Mouse (Mus musculus) layer of hippocampus, adult 11-12 months (tissue): ENCODE results near the gene Smyd3.

Source experiments
- DNase-seq: peaks from one replicate; pipeline ENCODE4 v3.0.0; 2022; ENCODE audit warnings: low spot score

The Smyd3 gene

DNA sequence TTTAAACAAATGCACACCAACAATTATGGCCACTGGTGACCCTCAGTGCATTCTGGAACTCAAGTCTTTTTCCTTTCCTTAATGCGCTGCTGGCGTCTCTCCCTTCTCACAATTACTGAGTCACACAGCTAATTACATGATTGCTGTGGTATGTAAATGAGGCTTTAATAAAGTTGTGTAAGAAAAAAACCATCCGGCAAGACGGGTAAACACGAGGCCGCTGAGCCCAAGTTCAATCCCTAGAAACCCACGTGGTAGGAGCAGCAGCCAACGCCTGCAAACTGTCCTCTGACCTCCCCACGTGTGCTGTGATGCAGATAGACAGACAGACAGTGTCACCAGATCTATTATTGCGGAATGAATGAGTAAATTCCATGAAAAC, 58.9 kb downstream of the Smyd3 start:
- no peak for DNase-seq

DNA sequence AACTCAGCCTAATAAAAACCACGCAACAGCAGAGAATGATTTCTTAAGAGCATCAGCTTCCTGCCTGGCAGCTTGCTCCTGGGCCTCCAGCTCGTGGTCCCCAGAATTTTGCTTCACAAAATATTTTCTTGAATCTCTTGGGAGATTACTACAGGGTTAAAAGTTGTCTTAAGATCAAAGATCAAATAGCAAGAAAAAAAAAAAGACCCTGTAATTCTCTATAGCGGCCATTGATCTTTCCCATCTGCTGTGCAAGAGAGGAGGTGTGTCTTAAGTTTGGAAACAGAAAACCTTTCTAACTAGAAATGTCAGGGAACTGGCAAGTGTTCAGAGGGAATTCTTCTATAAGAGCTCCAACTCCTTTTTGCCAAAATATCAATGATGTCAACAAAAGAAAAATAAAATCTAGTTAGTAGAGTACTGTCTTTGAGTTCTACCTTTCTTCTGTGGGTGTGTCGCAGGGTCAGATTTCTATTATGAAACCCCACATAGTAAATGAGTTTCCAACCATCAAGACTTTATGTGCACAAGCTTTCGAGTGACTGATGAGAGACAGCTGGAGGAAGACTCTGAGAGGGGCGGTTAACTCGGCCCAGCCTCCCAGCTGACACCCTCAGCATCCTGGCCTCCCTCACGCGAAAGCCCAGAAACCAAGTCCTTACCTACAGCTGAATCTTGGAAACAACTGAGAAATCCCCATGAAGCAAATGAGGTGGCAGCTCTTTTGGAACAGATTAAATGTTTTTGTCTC, 59.4 kb downstream of the Smyd3 start:
- no peak for DNase-seq

DNA sequence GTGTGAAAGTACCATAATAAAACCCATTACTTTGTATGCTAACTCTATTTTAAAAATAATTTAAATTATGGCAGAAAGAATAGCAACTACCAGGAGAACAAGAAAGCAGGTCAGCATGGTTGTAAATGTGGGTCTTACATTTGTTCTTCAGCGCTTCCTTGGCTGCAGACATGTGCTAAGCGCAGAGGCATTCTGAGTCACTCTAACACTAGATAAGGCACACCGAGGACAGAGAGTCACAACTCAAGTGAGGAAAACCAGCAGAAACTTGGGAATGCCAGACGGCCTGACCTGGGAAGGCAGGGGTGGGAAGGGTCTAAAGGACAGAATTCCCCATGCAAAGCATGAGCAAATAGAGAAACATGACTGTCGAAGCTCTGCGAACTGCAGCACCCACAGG, 63.2 kb downstream of the Smyd3 start:
- no peak for DNase-seq

DNA sequence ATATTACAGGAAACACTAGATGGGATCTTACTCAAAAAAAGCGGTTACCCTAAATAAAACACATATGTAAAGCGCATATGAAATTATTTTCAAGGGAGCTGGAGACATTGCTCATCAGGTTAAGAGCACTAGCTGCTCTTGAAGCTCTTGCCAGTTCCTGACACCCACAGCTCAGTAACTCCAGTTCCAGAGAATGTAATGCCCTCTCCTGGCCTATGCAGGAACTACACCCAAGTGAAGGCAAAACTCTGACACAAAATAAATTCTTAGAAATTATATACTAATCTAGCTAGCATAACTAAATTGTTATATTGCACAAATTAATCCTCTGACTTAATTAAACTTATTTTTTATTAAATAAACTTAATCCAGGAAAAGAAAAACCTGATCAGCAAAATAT, 66.6 kb downstream of the Smyd3 start:
- DNase-seq, result no peak

DNA sequence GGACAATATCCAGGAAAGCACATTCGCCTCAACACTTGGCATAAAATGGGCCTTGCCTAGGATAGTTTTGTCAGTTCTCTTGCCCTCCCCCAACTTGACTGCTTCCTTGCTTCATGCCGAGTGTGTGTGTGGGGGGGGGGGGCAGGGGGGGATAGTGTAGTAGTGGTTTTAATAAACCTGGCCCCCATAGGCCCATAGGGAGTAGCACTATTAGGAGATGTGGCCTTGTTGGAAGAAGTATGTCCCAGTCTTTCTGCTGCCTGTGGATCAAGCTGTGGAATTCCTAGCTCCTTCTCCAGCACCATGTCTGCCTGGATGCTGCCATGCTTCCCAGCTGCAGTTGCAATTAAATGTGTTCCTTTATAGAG, 71.0 kb downstream of the Smyd3 start:
- no peak for DNase-seq

DNA sequence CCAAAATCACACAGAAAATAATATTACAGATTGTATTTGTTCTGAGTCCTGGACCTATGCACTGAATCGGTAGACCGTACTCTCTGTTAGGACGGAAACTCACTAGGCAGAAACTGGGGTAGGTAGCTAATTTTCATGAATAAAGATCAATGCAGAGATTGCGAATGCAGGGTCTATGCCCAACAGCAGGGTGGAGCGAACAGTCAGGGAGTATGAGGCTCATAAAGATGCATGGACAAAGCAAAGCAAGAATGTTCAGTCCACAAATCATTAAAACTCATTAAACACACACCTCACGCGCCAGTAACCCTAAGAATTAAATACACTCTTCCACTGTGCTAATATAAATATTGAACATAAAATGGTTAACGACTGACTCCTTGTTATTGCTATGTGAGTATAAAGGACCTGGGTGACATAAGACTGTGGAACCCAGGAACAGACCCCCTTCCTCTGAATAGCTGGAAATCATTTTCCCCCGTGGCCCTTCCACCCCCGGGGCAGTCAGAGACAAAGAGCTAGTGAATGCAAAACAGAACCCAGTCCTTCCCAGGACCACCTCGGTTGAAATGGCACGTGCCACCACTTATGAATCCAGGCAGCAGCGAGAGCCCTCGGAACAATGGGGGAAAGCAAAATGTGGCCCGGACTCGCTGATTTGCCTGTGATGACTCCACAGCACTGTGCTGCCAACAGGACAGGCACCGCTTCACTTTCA, 71.6 kb downstream of the Smyd3 start:
- no peak for DNase-seq

DNA sequence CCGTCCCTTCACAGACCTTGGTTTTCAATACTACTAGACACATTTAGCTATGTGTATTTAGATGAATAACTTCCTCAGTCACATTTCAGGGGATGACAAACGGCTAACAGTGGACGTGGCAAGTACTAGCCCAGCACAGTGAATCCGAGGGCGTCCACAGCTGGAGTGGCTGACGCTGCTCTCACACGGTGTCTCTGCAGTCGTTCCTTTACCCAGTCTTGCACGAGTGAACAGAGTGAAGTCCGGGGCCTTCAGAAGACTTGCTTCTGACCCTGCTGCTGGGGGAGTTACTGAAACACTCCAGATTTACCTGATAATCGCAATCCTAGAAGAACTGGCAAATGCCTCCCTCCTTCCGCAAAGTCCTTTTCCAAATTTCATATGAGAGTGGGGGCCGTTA, 74.0 kb downstream of the Smyd3 start:
- DNase-seq, result no peak

DNA sequence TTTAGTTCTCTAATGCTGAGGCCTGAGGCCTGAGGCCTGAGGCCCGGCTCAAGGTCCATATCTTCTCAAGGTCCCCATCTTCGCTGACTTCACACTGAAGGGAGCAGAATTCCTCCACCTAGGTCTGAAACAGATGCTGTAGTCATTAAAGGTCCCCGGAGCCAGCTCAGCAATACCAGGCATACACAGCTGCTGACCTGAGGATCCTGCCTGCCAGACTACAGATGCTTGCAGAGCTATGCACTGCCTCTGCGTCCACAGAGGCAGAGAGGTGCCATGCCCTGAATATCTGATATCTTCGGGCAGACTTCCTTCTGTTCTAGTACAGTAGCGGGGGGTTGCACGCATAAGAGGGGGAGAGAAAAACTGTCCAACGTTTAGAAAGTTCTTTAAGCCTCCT, 74.4 kb downstream of the Smyd3 start:
- no peak for DNase-seq

DNA sequence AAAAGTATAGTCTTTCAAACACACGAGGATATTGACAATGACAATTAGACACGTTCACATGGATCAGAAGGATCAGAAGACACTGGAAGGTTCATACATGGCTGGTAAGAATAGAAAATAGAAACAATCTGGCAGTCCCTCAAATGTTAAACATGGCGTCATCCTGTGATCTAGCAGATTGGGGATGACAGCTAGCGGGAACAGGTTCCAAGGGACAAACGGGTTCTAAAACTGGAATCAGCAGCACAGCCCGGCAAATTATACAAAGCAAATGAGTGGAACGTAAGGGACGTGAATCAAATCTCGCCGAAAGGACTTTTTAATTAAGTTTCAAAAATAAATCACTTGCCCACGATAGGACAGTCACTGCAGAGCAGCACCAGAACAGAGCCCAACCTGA, 81.2 kb downstream of the Smyd3 start:
- peak; percentile 52 for DNase-seq

DNA sequence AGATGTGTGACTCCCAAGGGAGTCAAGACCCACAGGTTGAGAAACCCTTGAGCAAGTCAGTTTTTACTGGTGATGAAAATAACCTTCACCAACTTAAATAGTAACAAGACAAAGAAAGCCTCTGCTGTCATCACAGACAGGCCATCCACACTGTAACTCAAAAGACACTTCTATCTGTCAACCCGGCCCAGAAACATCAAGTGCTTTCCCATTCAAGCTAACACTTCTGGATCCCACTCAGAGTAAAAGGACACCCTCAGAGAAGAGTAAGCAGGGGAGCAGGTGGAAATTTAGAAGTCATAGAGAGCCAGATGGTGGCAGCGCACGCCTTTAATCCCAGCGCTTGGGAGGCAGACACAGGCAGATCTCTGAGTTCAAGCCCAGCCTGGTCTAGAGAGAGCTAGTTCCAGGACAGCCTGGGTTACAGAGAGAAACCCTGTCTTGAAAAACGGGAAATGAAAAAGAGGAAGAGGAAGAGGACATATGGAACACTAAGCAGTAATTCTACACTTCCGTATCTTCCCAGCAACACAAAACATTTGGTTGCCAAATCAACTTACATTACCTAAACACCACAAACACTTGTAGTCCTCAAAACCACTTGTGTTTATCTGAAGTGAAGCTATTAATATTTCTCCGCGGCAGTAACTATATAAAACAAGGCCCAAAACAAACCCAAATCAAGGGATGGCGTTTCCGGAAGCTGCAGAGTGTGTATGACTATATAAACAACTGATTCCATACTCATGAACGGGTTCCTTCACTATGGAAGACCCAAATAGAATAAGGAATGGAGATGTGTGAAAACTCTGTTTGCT, 83.2 kb downstream of the Smyd3 start:
- no peak for DNase-seq

DNA sequence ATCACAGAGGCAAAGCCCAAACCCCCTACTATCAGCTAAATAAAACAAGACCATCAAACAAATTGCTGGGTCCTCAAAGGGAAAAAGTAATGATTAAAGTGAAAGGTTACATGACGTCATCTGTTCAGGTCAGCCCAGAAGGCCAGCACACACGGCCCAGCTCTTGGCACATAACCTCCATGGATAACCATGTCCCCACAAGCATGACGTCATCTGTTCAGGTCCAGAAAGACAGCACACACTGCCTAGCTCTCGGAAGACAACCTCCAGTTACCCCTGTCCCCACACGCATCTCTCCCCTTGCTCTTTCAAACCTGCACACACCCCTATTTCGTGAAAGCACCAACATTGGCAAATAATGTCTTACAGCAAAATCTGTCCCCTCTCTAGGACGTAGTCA, 84.0 kb downstream of the Smyd3 start:
- DNase-seq, result no peak

DNA sequence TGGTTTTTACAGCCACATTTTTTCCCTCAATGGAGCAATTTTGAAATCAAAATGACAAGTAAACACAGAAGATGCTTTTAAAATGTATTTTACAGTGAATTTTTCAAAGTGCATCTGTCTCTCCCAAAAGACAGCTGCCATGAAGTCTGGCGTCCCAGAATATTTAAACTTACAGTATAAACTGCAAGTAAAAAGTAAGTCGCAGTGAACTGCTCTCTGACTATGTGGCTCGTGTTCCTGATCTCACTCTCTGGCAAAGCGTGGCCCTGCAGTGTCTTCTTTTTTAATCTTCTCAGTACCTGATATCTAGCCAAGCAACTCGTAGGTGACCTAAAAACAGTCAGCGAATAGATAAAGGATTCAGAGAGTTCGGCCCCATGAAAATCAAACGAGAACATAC, 84.5 kb downstream of the Smyd3 start:
- peak; percentile 54 for DNase-seq

DNA sequence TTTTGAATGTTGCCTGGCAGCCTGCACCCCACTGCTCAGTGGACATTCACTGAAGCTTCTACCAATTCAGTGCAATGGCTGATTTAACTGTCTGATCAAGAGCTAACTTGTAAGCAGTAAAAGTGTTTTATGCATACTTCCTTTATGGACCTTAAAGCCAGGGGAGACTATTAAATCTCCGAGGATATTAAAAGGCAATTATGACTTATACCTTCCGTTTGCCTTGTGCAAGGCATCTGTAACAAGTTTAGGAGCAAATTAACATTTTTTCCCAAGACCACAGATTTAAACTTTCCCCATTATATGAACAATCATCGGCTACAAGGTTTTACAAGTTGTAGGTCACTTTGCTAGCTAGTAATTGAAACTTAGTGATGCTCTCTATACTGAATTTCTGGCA, 87.8 kb downstream of the Smyd3 start:
- DNase-seq, result no peak

DNA sequence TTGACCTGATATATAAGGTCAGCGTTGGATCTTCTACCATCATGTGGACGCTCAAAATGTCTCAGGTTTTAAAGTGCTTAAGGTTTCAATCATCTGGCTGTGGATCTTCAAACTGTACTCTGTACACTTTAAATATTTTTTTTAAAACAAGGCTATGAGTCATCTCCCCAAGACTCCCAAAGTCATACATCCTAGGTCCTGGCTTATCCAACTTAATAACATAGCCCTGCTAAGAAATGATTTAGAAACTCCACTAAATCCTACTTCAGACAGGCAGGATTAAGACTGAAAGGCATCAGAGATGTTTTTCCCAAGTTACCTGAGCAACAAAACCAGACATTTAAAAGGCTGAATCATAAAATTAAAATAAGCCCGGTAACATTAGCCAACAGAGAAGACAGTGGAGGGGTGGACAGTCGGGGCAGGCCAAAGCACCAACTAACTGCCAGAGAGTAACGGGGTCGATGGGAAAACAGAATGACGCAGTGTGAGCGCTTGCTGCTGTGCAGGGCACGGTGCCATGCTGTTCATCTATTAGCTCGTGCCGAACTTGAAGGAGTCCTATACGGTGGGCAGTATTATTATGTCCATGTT, 92.9 kb downstream of the Smyd3 start:
- DNase-seq, result no peak

DNA sequence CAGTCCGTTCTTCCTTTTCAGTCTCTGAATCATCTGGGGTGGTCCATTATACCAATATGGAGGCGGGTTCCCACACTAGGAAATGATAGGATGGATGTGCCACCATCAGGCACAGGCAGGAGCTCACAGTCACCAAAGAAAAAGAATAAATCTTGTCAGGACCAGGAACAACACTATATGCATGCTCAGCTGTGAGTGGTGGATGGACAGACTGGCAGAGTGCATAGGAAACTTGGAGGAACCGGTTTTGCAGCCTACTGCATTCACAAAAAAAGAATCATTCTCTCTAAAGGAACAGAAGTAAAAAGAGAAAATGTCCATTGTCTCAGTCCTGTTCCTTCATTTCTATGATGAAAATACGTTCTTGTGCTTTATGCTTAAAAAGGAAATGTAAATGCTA, 98.8 kb downstream of the Smyd3 start:
- no peak for DNase-seq

DNA sequence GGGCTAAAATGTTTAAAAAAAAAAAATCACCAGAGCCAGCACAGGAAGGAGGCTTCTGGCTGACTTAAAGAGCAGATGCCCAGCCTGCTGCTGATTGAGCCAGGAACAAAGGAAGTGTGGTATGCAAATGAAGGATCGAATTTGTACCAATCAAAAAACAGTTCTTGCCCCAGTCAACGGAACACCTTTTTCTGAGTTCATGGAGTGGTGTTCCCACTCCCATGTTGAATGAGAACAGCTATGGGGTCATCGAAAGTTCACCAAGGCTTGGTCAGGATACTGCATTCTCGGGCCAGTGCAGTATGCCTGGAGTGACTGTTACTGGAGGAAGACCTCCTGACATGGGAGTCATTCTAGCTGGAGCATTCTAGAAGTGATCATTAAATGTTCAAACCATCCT, 109.8 kb downstream of the Smyd3 start:
- DNase-seq, result no peak

DNA sequence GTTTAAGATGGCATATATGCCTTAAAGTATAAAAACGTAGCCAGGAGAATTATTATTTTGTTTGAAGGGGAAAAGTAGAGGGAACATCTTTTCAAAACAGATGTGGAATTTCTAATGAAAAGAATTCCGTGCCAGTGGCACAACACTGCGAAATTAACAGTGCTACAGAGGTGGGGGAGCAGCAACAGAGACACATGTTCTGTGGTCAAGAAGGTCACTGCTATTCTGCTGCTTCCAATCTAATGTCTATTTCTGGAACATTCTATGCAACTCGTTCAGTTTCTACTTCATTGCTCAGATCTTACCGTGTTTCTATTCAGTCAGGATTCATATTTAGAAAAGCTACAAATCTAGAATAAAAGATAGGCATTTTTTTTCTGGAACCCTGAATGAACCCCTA, 117.0 kb downstream of the Smyd3 start:
- DNase-seq, result no peak

DNA sequence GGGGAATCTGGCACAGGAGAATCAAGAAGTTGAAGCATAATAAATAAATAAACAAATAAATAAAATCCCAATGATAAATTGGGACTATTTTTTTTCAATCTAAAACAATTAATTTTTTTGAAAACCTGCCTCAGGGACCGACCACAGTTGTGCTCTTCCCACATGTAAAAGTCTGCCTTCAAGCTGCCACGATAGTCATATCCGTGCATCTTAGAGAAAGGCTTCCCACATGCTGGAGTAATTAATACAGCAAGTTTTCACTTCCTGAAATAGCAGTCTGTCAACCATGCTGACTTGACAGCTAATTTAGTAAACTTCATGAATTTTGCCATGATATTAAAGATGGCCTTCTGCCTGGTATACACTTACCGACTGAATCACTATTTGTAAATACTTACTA, 119.2 kb downstream of the Smyd3 start:
- no peak for DNase-seq

DNA sequence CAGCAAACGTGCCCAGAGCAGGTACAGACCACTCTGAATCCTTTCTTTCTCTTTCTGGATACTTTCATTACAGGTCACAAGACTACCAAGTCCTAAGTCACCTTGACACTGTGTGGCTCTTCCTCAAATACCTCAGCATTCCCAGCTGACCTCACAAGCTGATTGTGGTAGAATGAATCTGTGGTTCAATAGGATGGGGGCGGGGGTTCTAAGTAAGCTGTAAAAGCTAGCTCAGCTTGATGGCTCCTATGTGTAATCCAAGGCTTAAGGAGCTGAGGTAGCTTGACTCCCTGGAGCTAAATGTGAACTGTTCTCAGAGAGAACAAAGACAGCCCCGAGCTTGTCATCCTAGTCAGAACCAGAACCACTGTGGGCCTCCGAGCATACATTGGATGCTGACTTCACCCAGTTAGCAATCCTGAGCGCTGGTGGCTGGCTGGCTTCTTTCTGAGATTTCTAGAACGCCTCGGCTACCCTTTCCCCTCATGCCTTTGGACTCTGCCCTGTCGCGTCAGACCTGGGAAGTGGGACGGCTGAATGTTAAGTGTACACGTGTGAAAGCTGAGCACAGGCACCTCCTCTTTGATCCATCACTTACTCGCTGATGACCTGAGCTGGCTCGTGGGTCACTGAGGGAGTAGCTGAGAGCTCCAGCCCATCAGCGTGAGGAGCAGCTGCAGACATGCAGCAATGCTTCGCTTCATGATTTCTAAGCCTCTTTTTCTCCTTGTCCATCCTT, 131.4 kb downstream of the Smyd3 start:
- no peak for DNase-seq

DNA sequence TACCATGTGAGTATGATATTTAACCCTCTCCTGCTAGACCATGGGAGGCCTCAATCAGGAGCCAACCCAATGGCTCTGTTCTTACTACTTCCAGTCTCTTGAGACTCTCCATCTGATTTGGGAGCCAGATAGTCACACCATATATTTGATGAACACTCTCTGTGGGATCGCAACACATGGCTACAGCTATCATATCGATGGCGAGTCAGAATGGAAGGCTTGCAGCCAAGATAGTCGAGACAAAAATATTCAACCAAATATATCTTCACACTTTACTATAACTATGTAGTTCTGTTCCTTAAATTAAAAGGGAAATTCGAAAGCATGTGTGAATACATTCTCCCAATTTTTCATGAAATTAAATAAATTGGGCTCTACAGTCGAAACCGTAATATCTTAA, 132.2 kb downstream of the Smyd3 start:
- DNase-seq, result no peak

DNA sequence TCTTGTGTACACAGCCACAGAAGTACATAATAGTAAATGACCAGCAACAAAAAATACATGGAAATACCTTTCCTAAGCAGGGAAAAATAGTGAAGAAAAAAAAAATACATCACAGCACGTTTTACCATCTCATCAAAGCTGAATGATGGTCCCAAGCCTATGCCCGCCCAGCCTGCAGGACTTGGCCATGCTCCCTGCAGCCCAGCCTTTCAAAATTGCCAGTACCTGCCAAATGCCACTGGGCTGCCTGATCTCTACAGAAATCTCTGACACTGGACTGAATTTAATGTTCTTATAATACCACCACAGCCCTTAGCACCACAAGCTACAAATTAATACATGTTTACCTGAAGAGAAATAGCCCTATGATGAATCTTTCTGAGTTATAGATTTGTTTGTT, 133.5 kb downstream of the Smyd3 start:
- no peak for DNase-seq

DNA sequence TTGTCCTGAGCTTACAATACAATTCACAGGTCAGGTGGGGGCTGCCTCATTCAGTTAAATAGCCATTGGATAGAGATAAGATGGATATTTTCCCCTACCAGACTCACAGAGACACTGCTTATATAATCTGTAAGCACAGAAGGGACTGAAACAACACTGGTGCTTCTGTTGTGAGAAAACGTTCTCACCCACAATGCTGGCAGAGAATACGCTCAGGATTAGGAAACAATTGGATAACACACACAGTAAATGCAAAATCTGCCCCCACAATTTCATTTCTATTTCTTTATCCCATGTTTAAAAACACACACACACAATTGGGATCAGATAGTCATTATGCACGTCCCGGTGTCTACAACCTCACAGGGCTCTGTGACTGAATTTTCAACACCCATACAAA, 139.7 kb downstream of the Smyd3 start:
- DNase-seq, result peak; percentile 30
